Mouse (Mus musculus) left cerebral cortex, adult 9 months (tissue): ENCODE data around the gene Smyd3.

Source experiments
- DNase-seq, 2 experiments: peaks; one replicate each; pipeline ENCODE4 v3.0.0; 2022; ENCODE audit warnings: low spot score in 2 of 2

The Smyd3 gene

GRCm38 (mm10) chr1:179120217-179120966 is 397.4 kb downstream of the Smyd3 start:
- DNase-seq = no peak

- no peak for DNase-seq
Measured at GRCm38 (mm10) chr1:179118673-179119072, 399.2 kb downstream of the Smyd3 start.

- DNase-seq = no peak
Measured at GRCm38 (mm10) chr1:179116729-179117663, 400.8 kb downstream of the Smyd3 start.

GRCm38 (mm10) chr1:179114833-179115495 is 402.9 kb downstream of the Smyd3 start:
- DNase-seq = no peak

- no peak for DNase-seq
Measured at GRCm38 (mm10) chr1:179114385-179114784, 403.5 kb downstream of the Smyd3 start.

- DNase-seq = no peak
Measured at GRCm38 (mm10) chr1:179108759-179109158, 409.1 kb downstream of the Smyd3 start.

GRCm38 (mm10) chr1:179107761-179108694 is 409.8 kb downstream of the Smyd3 start:
- no peak for DNase-seq

- DNase-seq = no peak
Measured at GRCm38 (mm10) chr1:179107211-179107610, 410.6 kb downstream of the Smyd3 start.

- DNase-seq = no peak
Measured at GRCm38 (mm10) chr1:179106702-179107145, 411.1 kb downstream of the Smyd3 start.

- no peak for DNase-seq
Measured at GRCm38 (mm10) chr1:179106103-179106701, 411.6 kb downstream of the Smyd3 start.

GRCm38 (mm10) chr1:179104447-179104846 is 413.4 kb downstream of the Smyd3 start:
- no peak for DNase-seq

GRCm38 (mm10) chr1:179096993-179097392 is 420.8 kb downstream of the Smyd3 start:
- DNase-seq = no peak

- no peak for DNase-seq
Measured at GRCm38 (mm10) chr1:179096323-179096722, 421.5 kb downstream of the Smyd3 start.

- DNase-seq = no peak
Measured at GRCm38 (mm10) chr1:179089174-179089573, 428.7 kb downstream of the Smyd3 start.

- peak in 1 of 2 experiments; percentile 39 for DNase-seq
Measured at GRCm38 (mm10) chr1:179087033-179087998, 430.5 kb downstream of the Smyd3 start.

GRCm38 (mm10) chr1:179086208-179086607 is 431.6 kb downstream of the Smyd3 start:
- no peak for DNase-seq

- no peak for DNase-seq
Measured at GRCm38 (mm10) chr1:179083098-179083497, 434.7 kb downstream of the Smyd3 start.

- DNase-seq = no peak
Measured at GRCm38 (mm10) chr1:179073846-179074245, 444.0 kb downstream of the Smyd3 start.

GRCm38 (mm10) chr1:179072935-179073654 is 444.7 kb downstream of the Smyd3 start:
- no peak for DNase-seq
